Mouse (Mus musculus) embryonic facial prominence, embryonic 14.5 days (tissue): ENCODE measurements around the gene Ms4a14. TPM values are rescaled to one million over a fixed set of nuclear protein-coding genes. Genes with fewer than 3 reads are reported as not detected.
"Not testable (repeated sequence)": the region's sequence is repeated elsewhere in the genome, so short reads cannot be mapped to it uniquely, and the experiment has no call there.

Experiments used
- ATAC-seq: fragments of 200-750 bp; cut with Nextera tagmentation; 2 replicates; pipeline ENCODE4 v1.8.0; 2017; ENCODE audit warnings: low read depth, moderate number of reproducible peaks, moderate TSS enrichment
- DNase-seq: peaks from one replicate; pipeline ENCODE4 v3.0.0-alpha.2; 2015; ENCODE audit warnings: low spot score
- H3K27ac ChIP-seq: fragments of 300-500 bp; sonication (generic); replicated peaks from 2 replicates; pipeline ENCODE4 v1.5.1; 2014; ENCODE audit warnings: low read depth, mild to moderate bottlenecking, low read length, moderate library complexity
- H3K27me3 ChIP-seq: fragments of 300-500 bp; sonication (generic); replicated peaks from 2 replicates; pipeline ENCODE4 v1.6.1; 2014; ENCODE audit warnings: low read length; ENCODE audit not compliant: control insufficient read depth, insufficient read depth
- H3K36me3 ChIP-seq: fragments of 300-500 bp; sonication (generic); 2 replicates; pipeline ENCODE4 v1.6.1; 2014; ENCODE audit warnings: low read length, mixed read lengths; ENCODE audit not compliant: control insufficient read depth, insufficient read depth
- H3K4me1 ChIP-seq: fragments of 300-500 bp; sonication (generic); 2 replicates; pipeline ENCODE4 v1.6.1; 2014; ENCODE audit warnings: antibody characterized with exemption, low read length; ENCODE audit not compliant: control insufficient read depth, insufficient read depth
- H3K4me2 ChIP-seq: fragments of 300-500 bp; sonication (generic); 2 replicates; pipeline ENCODE4 v1.6.1; 2014; ENCODE audit warnings: low read depth, mild to moderate bottlenecking, low read length, moderate library complexity, mixed read lengths
- H3K4me3 ChIP-seq: fragments of 300-500 bp; sonication (generic); 2 replicates; pipeline ENCODE4 v1.5.1; 2014; ENCODE audit warnings: low read depth, mild to moderate bottlenecking, low read length
- H3K9ac ChIP-seq: fragments of 300-500 bp; sonication (generic); 2 replicates; pipeline ENCODE4 v1.6.1; 2014; ENCODE audit warnings: low read depth, mild to moderate bottlenecking, low read length, moderate library complexity, mixed read lengths
- H3K9me3 ChIP-seq: fragments of 300-500 bp; sonication (generic); 2 replicates; pipeline ENCODE4 v1.6.1; 2016; ENCODE audit warnings: low read length; ENCODE audit not compliant: control insufficient read depth
- WGBS: fragments of 180-500 bp; shearing (Covaris S2); extraction: QIAGEN DNeasy Blood & Tissue Kit; methylation state at CpG from one replicate; pipeline ENCODE4 v1.1.7; 2014; 5-methylcytosine and 5-hydroxymethylcytosine counted together
- polyA plus RNA-seq: library from polyadenylated mRNA; unstranded; fragments of >200 nt; fragmentation: Nextera tagmentation; extraction: Ambion mirVana; gene quantifications from 2 replicates; pipeline ENCODE4 v1.2.1, GENCODE M21; 2014

The Ms4a14 gene
- polyA plus RNA-seq, 1 experiment from 2014 or later: 0.08 TPM

DNA sequence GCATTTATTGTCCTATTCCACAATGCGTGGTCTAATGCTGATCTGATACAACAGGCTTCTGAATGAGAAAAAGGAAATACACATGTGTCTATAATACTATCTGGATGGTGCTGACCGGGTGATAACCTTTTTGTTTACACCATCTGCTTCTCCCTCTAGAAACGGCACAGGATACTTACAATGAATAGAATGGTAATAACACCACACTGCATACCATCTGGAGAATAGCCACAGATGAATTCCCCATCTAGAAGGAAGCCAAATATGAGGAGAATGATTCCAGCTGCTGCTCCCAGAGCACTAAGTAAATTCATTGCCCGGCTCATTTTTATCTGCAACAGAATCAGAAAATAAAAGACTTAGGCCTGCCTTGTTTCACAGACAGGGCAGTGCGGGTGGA lies 37.8 kb downstream of the Ms4a14 start:
- no peak for ATAC-seq

DNA sequence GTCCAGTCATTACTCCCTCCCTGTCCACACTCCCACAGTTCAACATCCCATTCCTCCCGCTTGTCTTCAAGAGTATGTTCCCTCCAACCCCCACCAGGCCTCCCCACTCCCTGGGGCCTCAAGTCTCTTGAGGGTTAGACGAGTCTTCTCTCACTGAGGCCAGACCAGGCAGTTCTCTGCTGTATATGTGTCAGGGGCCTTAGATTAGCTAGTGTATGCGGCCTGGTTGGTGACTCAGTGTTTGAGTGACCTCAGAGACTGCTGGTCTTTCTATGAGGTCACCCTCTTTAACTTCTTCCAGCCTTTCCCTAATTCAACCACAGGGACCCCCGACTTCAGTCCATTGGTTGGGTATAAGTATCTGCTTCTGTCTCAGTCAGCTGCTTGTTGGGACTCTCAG lies 47.3 kb downstream of the Ms4a14 start:
- no peaks in the 10 kb centered on the region for H3K27me3 ChIP-seq
- no peak for DNase-seq
- no peaks in the 10 kb centered on the region for H3K36me3 ChIP-seq
- H3K9me3 ChIP-seq: no peaks in the 10 kb centered on the region
- H3K4me3 ChIP-seq: no peak overlapping the region
- no peak for ATAC-seq
- H3K4me1 ChIP-seq: no peaks in the 10 kb centered on the region
- H3K9ac ChIP-seq: no peak overlapping the region
- no peak overlapping the region for H3K27ac ChIP-seq
- WGBS: 77% methylated on average over 4 of the region's 4 CpGs
- no peak overlapping the region for H3K4me2 ChIP-seq

More for the DNA sequence above, 37.8 kb downstream of the Ms4a14 start:
- Histone ChIP-seq H3K9me3 (no peaks in the 10 kb centered on the region), H3K27ac (no peak overlapping the region), H3K4me1 (no peaks in the 10 kb centered on the region), H3K4me2 (no peak overlapping the region), H3K27me3 (no peaks in the 10 kb centered on the region), H3K4me3 (no peak overlapping the region), H3K36me3 (no peaks in the 10 kb centered on the region), H3K9ac (no peak overlapping the region)
- peak; percentile 22 for DNase-seq
- WGBS: 55% methylated on average over 5 of the region's 5 CpGs

DNA sequence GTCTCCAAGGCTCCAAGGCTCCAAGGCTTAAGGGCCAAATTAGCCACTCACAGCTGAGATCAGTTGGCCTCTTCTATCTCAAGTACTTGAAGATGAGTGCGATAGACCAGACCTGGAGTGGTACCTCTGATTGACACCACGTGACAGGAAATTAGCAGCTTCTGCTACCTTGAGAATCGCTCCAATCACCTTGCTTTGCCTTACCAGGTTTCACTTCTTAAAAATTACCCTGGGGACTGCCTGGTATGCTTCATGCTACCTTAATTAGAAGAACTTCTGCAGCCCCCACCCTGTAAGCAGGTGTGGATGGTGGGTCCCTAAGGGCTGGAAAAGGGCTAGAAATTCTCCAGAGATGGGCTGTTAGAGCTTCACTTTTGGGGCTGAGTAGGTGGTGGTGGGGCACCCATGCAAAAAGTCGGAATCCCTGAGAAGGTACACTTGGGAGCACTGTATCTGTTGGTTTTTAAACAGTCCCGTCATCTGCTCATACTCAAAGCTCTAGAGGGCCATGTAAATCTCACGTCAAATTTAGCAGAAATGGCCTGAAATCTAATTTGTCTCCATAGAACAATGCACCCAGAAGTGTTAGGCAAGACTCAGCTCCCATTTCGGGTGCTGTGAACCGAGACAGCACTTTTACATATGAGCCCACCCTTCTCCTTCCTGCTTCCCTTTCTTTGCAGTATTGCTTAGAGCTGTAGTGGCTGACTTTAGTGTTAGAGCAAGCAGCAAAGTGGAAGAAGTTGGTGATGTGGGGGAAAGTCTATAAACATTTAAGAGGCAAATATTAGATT lies 48.0 kb downstream of the Ms4a14 start, which contains the start of gene Ms4a1:
Gene Ms4a1 (minus strand): TSS at position 190 of the 794 bp plus-strand sequence.
- Histone ChIP-seq H3K4me1 (no peaks in the 10 kb centered on the region), H3K4me2 (no peak within 1 kb of the TSS), H3K9ac (no peak within 1 kb of the TSS), H3K36me3 (no peaks in the 10 kb centered on the region), H3K27ac (no peak within 1 kb of the TSS), H3K4me3 (no peak within 1 kb of the TSS), H3K9me3 (no peaks in the 10 kb centered on the region), H3K27me3 (no peaks in the 10 kb centered on the region)
- ATAC-seq (no peak), DNase-seq (no peak)
- 86% methylated on average over 8 of the region's 8 CpGs for WGBS

DNA sequence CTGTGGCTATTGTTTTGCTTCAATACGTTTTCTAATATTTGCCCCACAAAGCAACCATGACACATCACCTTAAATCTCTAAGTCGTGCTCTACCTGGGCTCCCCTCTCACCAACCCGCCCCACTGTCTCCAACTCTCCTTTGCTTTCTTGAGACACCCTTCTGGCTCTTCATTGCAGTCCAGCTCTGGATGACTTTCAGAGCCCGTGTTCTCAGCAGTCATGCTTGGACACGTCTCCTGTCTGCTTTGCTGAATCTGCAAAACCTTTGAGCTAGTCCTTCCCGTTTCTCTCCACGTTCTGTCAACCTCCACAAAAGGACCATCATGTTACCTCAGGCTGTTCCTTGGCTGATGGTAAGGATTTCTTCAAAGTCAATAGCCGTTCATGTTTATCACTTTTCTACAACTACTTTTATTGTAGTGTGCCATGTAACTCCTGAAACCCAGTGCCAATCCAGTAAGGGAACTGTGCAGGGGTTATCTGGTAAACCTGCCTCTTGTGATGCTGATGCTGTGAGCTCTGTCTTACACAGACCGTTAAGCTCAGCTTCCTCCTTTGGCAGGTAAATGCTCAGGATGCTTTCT lies 49.6 kb downstream of the Ms4a14 start:
- Histone ChIP-seq H3K27ac (no peak overlapping the region), H3K9me3 (no peaks in the 10 kb centered on the region), H3K27me3 (no peaks in the 10 kb centered on the region), H3K4me1 (no peaks in the 10 kb centered on the region), H3K4me3 (no peak overlapping the region), H3K9ac (no peak overlapping the region), H3K36me3 (no peaks in the 10 kb centered on the region), H3K4me2 (no peak overlapping the region)
- DNase-seq (no peak), ATAC-seq (no peak)
- WGBS: 77% methylated on average over 9 of the region's 9 CpGs

DNA sequence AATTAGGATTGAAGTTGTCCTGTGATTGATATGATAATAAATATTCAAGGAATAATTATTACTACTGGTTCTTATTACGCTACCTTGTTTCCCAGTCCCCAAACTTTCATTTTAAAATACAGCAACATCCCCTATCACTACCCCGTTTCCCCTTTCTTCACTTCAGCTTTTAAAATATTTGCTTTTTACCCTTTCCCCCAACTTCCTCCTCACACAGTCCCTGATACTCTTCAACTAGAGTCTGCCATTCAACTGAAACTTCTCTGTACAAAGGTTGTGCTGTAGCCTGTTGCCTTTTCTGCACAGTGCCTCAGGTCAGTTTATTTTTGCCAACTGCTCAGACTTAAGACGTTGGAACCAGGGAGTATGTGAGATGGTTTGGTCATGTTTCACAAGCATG lies 50.7 kb downstream of the Ms4a14 start:
- Histone ChIP-seq H3K27ac (no peak overlapping the region), H3K9ac (no peak overlapping the region), H3K4me1 (no peaks in the 10 kb centered on the region), H3K4me3 (no peak overlapping the region), H3K4me2 (no peak overlapping the region), H3K27me3 (no peaks in the 10 kb centered on the region), H3K36me3 (no peaks in the 10 kb centered on the region), H3K9me3 (no peaks in the 10 kb centered on the region)
- WGBS: 74% methylated on average over 3 of the region's 3 CpGs
- DNase-seq: no peak
- ATAC-seq: no peak

DNA sequence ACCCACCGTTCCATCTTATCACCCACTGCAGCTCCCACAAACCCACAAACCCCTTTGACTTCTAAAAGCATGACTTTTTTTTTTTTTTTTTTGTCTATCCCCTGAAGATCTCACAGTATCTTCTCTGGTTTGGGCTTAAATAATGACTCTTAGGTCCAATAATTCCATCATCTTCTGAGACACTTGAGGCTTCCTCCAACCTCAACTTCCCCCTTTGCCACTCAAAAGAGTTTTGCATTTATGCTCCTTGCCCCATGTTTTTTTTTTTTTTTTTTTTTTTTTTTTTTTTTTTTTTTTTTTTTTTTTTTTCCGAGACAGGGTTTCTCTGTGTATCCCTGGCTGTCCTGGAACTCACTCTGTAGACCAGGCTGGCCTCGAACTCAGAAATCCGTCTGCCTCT lies 51.3 kb downstream of the Ms4a14 start:
- not testable (repeated sequence) for H3K4me3 ChIP-seq, ATAC-seq
- 71% methylated on average over 4 of the region's 4 CpGs for WGBS

DNA sequence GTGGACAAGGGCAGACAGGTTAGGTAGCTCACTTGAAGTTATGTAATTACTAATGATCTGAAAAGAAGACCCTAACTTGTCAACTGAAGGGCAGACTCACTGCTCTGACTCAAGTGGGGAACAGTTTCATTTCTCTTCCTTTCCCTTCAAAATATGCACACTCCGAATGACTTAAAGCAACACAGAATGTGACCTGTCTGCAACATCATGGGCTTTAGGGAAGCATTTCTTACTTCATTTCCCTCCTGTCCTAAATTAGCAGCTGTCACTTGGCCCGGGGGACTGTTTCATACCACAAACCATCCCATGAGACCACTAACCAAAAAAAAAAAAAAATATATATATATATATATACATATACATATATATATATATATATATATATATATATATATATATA lies 52.7 kb downstream of the Ms4a14 start:
- no peaks in the 10 kb centered on the region for H3K36me3 ChIP-seq
- no peak overlapping the region for H3K9ac ChIP-seq
- 86% methylated on average over 2 of the region's 2 CpGs for WGBS
- H3K4me1 ChIP-seq: no peaks in the 10 kb centered on the region
- H3K9me3 ChIP-seq: no peaks in the 10 kb centered on the region
- DNase-seq (no peak), ATAC-seq (no peak)
- no peak overlapping the region for H3K4me2 ChIP-seq
- H3K27ac ChIP-seq: no peak overlapping the region
- no peak overlapping the region for H3K4me3 ChIP-seq
- H3K27me3 ChIP-seq: no peaks in the 10 kb centered on the region

More for the DNA sequence above, 51.3 kb downstream of the Ms4a14 start:
- not testable (repeated sequence) for H3K27ac ChIP-seq, H3K9ac ChIP-seq, H3K36me3 ChIP-seq, H3K4me1 ChIP-seq, H3K9me3 ChIP-seq, H3K27me3 ChIP-seq, H3K4me2 ChIP-seq, DNase-seq
